Mouse (Mus musculus): Measurements from ENCODE around the gene March7. TPM values are rescaled to one million over a fixed set of nuclear protein-coding genes. Genes with fewer than 3 reads are reported as not detected.
A peak's percentile ranks its signal among the peaks of the same experiment; 100 is the strongest.

Gene March7
- total RNA-seq, 2 experiments from 2014 or later = 33.9 to 37.7 TPM

- intact Hi-C loops (cut with DNase I) = loop anchor here (2.0 to 10.0 kb wide), 5 partner anchors 84 to 674 kb away; no protein-coding TSS in a partner anchor
- peak; percentile 63 to 64 for DNase-seq
Observed at GRCm38 (mm10) chr2:60209122-60209611, 520 bp upstream of the March7 start.

GRCm38 (mm10) chr2:60210821-60211220 lies 1.1 kb downstream of the March7 start:
- DNase-seq = no peak
- intact Hi-C loops (cut with DNase I) = loop anchor here (10.0 kb wide), 1 partner anchor 204 kb away; no protein-coding TSS in a partner anchor

GRCm38 (mm10) chr2:60212488-60212887 lies 2.8 kb downstream of the March7 start:
- intact Hi-C loops (cut with DNase I) = loop anchor here (10.0 kb wide), 1 partner anchor 202 kb away; no protein-coding TSS in a partner anchor

GRCm38 (mm10) chr2:60214683-60215082 lies 5.0 kb downstream of the March7 start:
- no peak for DNase-seq
- intact Hi-C loops (cut with DNase I) = loop anchor here (10.0 kb wide), 1 partner anchor 200 kb away; no protein-coding TSS in a partner anchor

More at GRCm38 (mm10) chr2:60212488-60212887, 2.8 kb downstream of the March7 start:
- DNase-seq = no peak

GRCm38 (mm10) chr2:60216547-60217153 lies 7.0 kb downstream of the March7 start:
- no peak for DNase-seq
- intact Hi-C loops (cut with DNase I) = loop anchor here (10.0 kb wide), 1 partner anchor 198 kb away; no protein-coding TSS in a partner anchor

- intact Hi-C loops (cut with DNase I) = loop anchor here (10.0 kb wide), 1 partner anchor 197 kb away; no protein-coding TSS in a partner anchor
- DNase-seq = no peak
Observed at GRCm38 (mm10) chr2:60217620-60218019, 7.9 kb downstream of the March7 start.

- peak in 1 of 2 experiments; percentile 34 for DNase-seq
- intact Hi-C loops (cut with DNase I) = no loop called here
Observed at GRCm38 (mm10) chr2:60221236-60221635, 11.5 kb downstream of the March7 start.

- no peak for DNase-seq
- intact Hi-C loops (cut with DNase I) = no loop called here
Observed at GRCm38 (mm10) chr2:60221954-60222353, 12.3 kb downstream of the March7 start.

- intact Hi-C loops (cut with DNase I) = no loop called here
- no peak for DNase-seq
Observed at GRCm38 (mm10) chr2:60223489-60223888, 13.8 kb downstream of the March7 start.

- DNase-seq = no peak
- intact Hi-C loops (cut with DNase I) = no loop called here
Observed at GRCm38 (mm10) chr2:60228470-60228869, 18.8 kb downstream of the March7 start.

- intact Hi-C loops (cut with DNase I) = no loop called here
- no peak for DNase-seq
Observed at GRCm38 (mm10) chr2:60230361-60230760, 20.7 kb downstream of the March7 start.

- DNase-seq = peak in 1 of 2 experiments; percentile 18
- intact Hi-C loops (cut with DNase I) = no loop called here
Observed at GRCm38 (mm10) chr2:60233147-60233546, 23.5 kb downstream of the March7 start.

- intact Hi-C loops (cut with DNase I) = no loop called here
- DNase-seq = peak in 1 of 2 experiments; percentile 12
Observed at GRCm38 (mm10) chr2:60234506-60234905, 24.8 kb downstream of the March7 start.

GRCm38 (mm10) chr2:60252782-60253181 lies 43.1 kb downstream of the March7 start:
- intact Hi-C loops (cut with DNase I) = no loop called here
- DNase-seq = no peak

- no peak for DNase-seq
- intact Hi-C loops (cut with DNase I) = no loop called here
Observed at GRCm38 (mm10) chr2:60253506-60253905, 43.8 kb downstream of the March7 start.

GRCm38 (mm10) chr2:60256751-60257150 lies 47.1 kb downstream of the March7 start:
- intact Hi-C loops (cut with DNase I) = loop anchor here (5.0 kb wide), 1 partner anchor 161 kb away; no protein-coding TSS in a partner anchor
- no peak for DNase-seq

- intact Hi-C loops (cut with DNase I) = loop anchor here (5.0 kb wide), 1 partner anchor 158 kb away; no protein-coding TSS in a partner anchor
- DNase-seq = no peak
Observed at GRCm38 (mm10) chr2:60259186-60259585, 49.5 kb downstream of the March7 start.

- peak; percentile 13 to 21 for DNase-seq
- intact Hi-C loops (cut with DNase I) = no loop called here
Observed at GRCm38 (mm10) chr2:60260621-60261350, 51.1 kb downstream of the March7 start.

GRCm38 (mm10) chr2:60267567-60267966 lies 57.9 kb downstream of the March7 start:
- DNase-seq = no peak
- intact Hi-C loops (cut with DNase I) = no loop called here

GRCm38 (mm10) chr2:60269856-60270479 lies 60.3 kb downstream of the March7 start:
- no peak for DNase-seq
- intact Hi-C loops (cut with DNase I) = no loop called here

GRCm38 (mm10) chr2:60278627-60279026 lies 68.9 kb downstream of the March7 start:
- no peak for DNase-seq
- intact Hi-C loops (cut with DNase I) = no loop called here
